Comparison of ENCODE assay signal across 34 mouse cellular contexts in genomic region chr19:38107871-38108270, GRCm38 (mm10). TPM values are rescaled to one million over a fixed set of nuclear protein-coding genes. Genes with fewer than 3 reads are reported as not detected.
"Had no signal": no experiment of that assay in that cellular context is flagged by ENCODE, and none has a peak within 500 bp of the region (broad histone marks: within the 10 kb centered on the region; RNA-seq: fewer than 3 reads in every experiment).

No protein-coding gene starts in this region.

- H3K4me1 ChIP-seq: heart, embryonic 15.5 days; hindbrain, embryonic 13.5 days; hindbrain, embryonic 15.5 days; limb, embryonic 15.5 days; liver, embryonic 13.5 days had no signal

- H3K9me3 ChIP-seq: heart, embryonic 13.5 days; heart, embryonic 15.5 days; hindbrain, embryonic 13.5 days; hindbrain, embryonic 15.5 days; limb, embryonic 13.5 days; limb, embryonic 15.5 days; liver, embryonic 13.5 days had no signal

- H3K27me3 ChIP-seq: hindbrain, embryonic 13.5 days; hindbrain, embryonic 15.5 days; limb, embryonic 15.5 days; liver, embryonic 13.5 days had no signal

- ATAC-seq: hindbrain, postnatal 0 days had no signal

- H3K36me3 ChIP-seq: heart, embryonic 13.5 days; heart, embryonic 15.5 days; hindbrain, embryonic 13.5 days; hindbrain, embryonic 15.5 days; limb, embryonic 13.5 days; limb, embryonic 15.5 days; liver, embryonic 13.5 days had no signal

- H3K4me2 ChIP-seq: heart, embryonic 11.5 days; heart, embryonic 13.5 days; heart, embryonic 15.5 days; hindbrain, embryonic 13.5 days; hindbrain, embryonic 15.5 days; limb, embryonic 13.5 days; limb, embryonic 15.5 days; liver, embryonic 11.5 days; liver, embryonic 13.5 days had no signal

- H3K4me3 ChIP-seq: gastrocnemius, adult 2 months; heart, adult 2 months; heart, embryonic 13.5 days; heart, embryonic 15.5 days; hindbrain, embryonic 13.5 days; hindbrain, embryonic 15.5 days; limb, embryonic 13.5 days; limb, embryonic 15.5 days; liver, embryonic 13.5 days had no signal

- DNase-seq: gastrocnemius, adult 2 months; gastrocnemius, postnatal 10 days; gastrocnemius, postnatal 25 days; heart, adult 11 months; heart, adult 2 months; heart, postnatal 14 days; heart, postnatal 36 days; kidney, adult 18-20 months; kidney, adult 8-10 months; kidney, postnatal 10 days; kidney, postnatal 25 days; kidney, postnatal 4 days; layer of hippocampus, adult 9-11 months; layer of hippocampus, postnatal 36 days; left cerebral cortex, postnatal 4 days; liver, embryonic 13.5 days had no signal

- H3K9ac ChIP-seq: heart, embryonic 13.5 days; heart, embryonic 15.5 days; hindbrain, embryonic 13.5 days; hindbrain, embryonic 15.5 days; limb, embryonic 13.5 days; limb, embryonic 15.5 days; liver, embryonic 13.5 days had no signal

- H3K27ac ChIP-seq: gastrocnemius, adult 2 months; heart, adult 2 months; heart, embryonic 13.5 days; heart, embryonic 15.5 days; hindbrain, embryonic 13.5 days; hindbrain, embryonic 15.5 days; hindbrain, postnatal 0 days; limb, embryonic 13.5 days; limb, embryonic 15.5 days; liver, embryonic 13.5 days had no signal

RNA-seq across cellular contexts. Expression of gene Ffar4, which starts 11.0 kb away (rescaled TPM):
- total RNA-seq: gastrocnemius, adult 2 months; hematopoietic stem cell, adult 5-6 weeks; hindbrain, postnatal 0 days; layer of hippocampus, adult 18-20 months; layer of hippocampus, postnatal 14 days; layer of hippocampus, postnatal 36 days; left cerebral cortex, adult 18-20 months; left cerebral cortex, postnatal 25 days had no signal
- polyA plus RNA-seq: heart, embryonic 11.5 days; heart, postnatal 0 days; hindbrain, embryonic 11.5 days; hindbrain, embryonic 13.5 days; limb, embryonic 13.5 days had no signal

RNA-seq across cellular contexts. Expression of gene Rbp4, which starts 17.2 kb away (rescaled TPM):
- total RNA-seq: hematopoietic stem cell, adult 5-6 weeks had no signal

RNA-seq across cellular contexts. Expression of gene Pde6c, which starts 24.7 kb away (rescaled TPM):
- total RNA-seq: gastrocnemius, adult 2 months; gastrocnemius, postnatal 10 days; gastrocnemius, postnatal 25 days; gastrocnemius, postnatal 4 days; heart, adult 2 months; heart, postnatal 14 days; heart, postnatal 36 days; hematopoietic stem cell, adult 5-6 weeks; hindbrain, postnatal 0 days; layer of hippocampus, postnatal 36 days had no signal
- polyA plus RNA-seq: heart, adult 2 months; heart, embryonic 13.5 days; heart, embryonic 15.5 days; heart, postnatal 0 days; hindbrain, embryonic 11.5 days; kidney, embryonic 14.5 days; limb, embryonic 13.5 days; limb, embryonic 15.5 days had no signal

RNA-seq across cellular contexts. Expression of gene Cep55, which starts 53.1 kb away (rescaled TPM):
- total RNA-seq: gastrocnemius, adult 2 months; left cerebral cortex, adult 18-20 months had no signal
